Mouse (Mus musculus): ENCODE results near the gene 2900026A02Rik.
A peak's percentile ranks its signal among the peaks of the same experiment; 100 is the strongest.

The 2900026A02Rik gene

GRCm38 (mm10) chr5:113221147-113221865, at the start of gene 2900026A02Rik:
2900026A02Rik (minus strand) TSS chr5:113221236.
- DNase-seq = peak; percentile 87 to 92

DNA sequence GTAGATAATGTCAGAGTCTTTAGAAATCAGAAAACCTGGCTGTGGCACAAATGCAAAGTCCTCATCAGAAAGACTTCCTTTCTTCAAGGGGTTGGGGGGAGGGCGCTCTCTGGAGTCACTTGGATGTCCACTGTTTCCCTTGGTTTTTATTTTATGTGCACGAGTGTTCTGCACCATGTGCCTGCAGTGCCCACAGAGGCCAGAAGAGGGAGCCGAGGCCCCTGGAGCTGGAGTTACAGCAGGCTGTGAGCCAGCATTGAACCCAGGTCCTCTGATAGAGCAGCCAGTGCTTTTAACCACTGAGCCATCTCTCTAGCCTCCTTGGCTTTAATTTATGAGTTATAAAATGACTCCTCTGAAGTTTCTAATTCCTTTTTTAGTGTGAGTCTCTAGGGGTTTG, 49.0 kb upstream of the 2900026A02Rik start:
- no peak for DNase-seq

- DNase-seq = no peak
Measured at GRCm38 (mm10) chr5:113268246-113268645, 47.2 kb upstream of the 2900026A02Rik start.

DNA sequence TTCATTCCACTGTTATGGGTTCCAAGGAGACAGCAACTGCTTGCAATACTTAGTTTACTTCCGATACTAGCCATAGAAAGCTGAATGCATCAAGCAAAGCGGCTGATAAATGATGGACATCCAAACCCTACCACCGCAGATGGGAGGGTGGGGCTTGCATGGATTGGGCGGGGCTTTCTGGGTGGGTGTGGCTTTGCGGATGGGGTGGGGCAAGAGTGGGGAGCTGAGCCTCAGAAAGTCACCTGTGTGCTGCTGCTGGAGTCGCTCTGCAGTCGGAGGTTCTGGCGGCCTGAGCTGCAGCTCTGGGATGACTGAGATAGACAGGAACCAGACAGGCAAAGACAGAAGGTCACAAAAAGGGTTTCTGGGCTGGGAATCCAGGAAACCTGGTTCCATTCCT, 44.6 kb upstream of the 2900026A02Rik start:
- no peak for DNase-seq

DNA sequence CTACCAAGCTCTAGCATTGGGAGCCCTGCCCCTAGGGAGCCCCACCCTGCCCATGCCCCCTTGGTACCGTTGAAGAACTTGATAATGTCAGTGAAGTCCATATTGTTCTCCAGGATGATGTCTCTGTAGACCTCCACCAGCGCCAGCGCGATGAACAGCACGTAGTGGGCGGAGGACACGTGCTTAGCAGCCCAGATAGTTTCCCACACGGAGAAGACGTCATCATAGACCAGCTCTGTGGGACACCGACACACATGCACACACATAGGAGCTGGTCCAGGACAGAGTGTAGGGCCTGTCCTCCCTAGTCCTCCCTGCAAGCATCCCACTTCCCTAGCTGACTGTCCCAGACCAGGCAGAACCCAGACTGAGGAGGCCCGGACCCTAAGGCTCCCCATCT, 29.8 kb upstream of the 2900026A02Rik start:
- DNase-seq = no peak

DNA sequence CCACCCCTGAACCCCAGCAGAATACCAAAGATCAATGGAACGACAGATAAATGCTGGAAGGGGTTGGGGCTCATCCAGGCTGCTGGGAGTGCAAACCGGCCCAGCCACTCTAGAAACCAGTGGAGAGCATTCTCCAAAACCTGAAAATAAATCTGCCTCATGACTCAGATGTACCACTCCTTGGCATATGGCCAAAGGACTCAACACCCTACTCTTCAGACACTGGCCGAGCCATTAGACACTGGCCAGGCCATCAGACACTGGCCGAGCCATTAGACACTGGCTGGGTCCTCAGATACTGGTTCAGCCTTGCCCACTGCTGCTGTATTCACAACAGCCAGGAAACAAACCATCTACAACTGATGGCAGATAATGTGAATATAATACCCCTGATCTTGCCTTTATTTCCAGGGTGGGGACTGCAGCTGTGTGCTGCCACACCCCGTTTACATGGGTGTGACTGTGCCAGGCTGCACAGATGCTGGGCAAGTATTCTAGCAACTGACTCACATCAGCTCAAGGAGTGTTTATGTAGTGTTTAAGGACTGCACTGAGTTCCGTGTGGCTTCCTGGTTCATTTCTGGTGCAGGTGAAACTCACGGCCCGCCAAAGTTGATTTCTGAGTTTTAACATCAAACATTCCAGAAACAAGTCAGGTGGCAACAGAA, 28.4 kb upstream of the 2900026A02Rik start:
- DNase-seq = no peak

- no peak for DNase-seq
Measured at GRCm38 (mm10) chr5:113230196-113230595, 9.2 kb upstream of the 2900026A02Rik start.

DNA sequence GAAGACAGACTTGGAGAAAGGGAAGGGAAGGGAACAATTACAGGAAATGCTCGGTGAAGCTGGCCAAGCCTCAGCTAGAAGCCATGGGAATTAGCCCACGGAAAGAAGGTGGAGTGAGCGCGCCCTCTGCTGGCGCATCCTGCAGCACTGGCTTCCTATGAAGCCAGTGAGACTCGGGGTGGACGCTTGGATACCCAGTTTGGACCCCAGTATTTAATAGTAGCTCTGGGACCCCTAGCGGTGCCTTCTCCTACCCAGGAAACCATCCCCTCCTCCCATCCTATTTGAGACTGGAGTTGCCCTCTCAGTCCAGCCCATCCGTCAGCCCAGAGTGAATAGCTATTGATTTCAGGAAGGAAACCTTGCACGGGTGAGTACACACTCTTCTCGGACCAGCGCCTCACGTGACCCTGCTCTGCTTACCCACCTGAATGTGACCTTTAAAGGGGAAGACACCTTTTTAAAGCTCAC, 5.6 kb upstream of the 2900026A02Rik start, which contains the start of gene Tmem211:
TSS of gene Tmem211 (plus strand) at position 278 of the 471 bp plus-strand sequence.
- DNase-seq = peak; percentile 89 to 93

DNA sequence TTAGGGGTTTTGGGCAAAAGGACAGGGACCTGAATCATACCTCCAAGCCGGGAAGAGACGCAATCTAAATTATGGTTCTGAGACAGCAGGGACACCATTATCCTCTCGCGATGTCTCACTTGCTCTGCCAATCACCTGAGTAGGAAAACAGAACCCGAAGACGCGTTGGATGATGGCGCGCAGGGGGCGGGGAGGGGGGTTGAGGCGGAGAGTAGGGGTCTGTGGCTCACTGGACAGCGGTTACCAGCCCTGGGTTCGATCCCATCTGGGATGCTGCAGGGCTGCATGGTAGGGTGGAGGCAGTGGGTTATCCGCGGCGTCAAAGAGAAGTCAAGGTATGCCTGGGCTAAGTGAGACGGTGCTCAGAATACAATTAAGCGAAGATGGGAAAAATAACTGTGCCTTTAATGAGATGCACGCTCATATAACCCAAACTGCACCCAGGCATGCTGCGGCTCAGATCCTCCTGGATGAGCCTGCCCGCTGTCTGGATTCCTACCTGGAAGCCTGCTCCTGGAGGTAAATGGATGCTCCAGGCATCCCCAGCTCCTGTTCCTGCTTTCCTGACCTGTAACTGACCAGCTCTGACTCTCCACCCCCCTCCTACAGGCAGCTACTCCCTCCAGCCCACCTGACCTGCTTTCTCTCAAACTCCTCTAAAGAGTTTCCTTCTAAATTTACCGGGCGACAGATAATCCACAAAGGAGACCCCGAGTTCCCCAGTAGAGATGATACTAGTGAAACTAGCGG, 4.8 kb upstream of the 2900026A02Rik start:
- no peak for DNase-seq

DNA sequence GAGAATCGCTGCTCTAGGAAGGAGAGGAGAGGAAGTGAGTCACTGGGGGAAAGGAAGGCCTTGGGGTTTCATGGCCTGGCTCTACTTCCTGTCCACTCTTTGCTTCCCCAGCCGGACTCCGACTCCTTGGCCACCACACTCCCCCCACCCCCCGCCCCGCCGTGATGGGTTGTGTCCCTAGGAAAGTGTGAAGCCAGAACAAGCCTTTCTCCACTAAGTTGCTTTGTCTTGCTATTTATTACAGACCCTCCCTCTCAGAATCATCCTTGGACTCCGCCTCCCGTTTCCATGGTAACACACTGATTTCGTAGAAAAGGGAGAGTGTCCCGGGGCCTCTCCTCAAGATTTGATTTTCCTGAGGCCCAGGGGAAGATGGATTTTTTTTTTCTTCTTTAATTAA, 4.2 kb upstream of the 2900026A02Rik start:
- peak; percentile 31 to 56 for DNase-seq

GRCm38 (mm10) chr5:113223888-113224287, 2.9 kb upstream of the 2900026A02Rik start:
- peak in 1 of 2 experiments; percentile 59 for DNase-seq

DNA sequence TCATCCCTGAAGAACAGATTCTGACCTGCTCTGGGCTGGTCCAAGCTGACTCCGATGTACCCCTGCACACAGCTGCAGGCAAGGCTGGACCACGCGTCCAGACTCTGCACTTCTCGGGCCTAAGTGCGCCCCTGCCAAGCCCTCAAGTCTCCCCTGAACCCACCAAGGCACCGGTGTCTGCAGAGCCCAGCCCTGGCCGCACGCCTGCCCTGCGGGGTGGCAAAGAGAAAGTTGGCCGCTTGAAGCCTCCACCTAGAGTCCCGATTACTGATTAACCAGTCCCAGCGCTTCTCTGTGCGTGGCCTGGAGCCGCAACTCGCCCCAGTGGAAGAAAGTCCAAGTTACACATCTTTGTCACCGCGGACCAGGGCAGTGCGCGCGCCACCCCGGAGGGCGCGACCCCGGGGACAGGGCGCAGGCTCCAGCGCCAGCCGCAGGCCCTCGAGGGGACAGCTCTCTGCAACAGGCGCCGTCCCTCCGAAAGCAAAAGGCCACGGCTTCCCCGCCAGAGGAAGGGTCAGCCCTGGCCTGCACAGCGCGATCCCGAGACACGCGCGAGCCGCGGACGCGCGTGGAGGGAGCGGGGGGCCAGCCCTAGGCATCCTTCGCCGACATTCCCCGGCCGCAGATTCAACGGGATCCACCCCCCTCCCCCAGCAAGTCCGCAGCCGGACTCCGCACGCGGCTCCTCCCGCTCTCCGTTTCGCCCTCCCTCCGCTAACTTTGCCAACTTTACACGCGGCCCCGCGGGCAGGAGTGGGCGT, 471 bp downstream of the 2900026A02Rik start:
- DNase-seq = peak; percentile 83 to 91

GRCm38 (mm10) chr5:113219876-113220275, 1.2 kb downstream of the 2900026A02Rik start:
- DNase-seq = peak in 1 of 2 experiments; percentile 67

- DNase-seq = peak; percentile 48 to 78
Measured at GRCm38 (mm10) chr5:113219450-113219849, 1.6 kb downstream of the 2900026A02Rik start.

DNA sequence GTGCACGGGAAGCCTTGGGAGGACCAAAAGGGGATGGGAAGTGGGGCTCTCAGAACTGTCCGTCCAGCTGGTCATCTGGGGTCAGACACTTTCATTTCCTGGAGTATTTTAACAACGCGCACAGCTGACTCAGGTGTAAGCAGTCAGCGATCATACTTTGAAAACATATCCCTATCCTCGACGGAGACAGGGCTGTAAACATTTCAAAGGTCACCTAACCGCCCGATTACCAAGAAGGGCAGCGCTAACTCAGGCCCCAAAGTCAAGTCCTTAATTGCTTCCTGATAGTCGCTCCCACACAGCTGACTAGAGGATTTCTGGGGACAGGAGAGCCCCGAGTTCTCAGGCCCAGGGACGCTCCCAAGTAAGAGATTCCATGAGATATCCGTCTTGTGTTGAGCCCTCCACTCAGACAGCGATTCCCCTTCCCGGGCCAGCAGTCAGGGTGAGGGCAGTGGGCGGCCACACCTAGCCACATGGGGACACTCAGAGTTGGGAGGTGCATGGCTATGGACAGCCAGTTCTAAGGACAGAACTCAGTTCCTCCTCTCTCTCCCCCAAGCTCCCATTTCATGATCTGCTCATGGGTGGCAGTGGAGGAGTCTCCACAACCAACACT, 2.3 kb downstream of the 2900026A02Rik start:
- DNase-seq = no peak

DNA sequence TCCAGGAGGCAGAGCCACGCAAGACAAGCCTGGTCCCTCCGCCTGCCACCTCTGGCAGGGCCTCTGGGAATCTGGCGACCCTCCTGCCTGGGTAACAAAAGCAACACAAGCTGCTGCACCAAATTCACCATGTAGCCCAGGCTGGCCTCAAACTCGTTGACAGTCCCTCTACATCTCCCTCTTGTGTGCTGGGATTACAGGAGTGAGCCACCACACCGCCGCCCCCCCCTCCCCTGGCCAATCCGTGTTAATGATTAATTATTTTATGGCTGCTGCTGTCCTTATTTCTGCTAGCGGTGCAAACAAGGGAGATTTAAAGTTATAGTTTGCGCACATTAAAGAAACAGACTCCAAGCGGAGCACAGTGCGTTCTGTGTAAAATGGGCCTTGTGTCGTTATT, 4.0 kb downstream of the 2900026A02Rik start:
- DNase-seq = peak; percentile 64 to 72

DNA sequence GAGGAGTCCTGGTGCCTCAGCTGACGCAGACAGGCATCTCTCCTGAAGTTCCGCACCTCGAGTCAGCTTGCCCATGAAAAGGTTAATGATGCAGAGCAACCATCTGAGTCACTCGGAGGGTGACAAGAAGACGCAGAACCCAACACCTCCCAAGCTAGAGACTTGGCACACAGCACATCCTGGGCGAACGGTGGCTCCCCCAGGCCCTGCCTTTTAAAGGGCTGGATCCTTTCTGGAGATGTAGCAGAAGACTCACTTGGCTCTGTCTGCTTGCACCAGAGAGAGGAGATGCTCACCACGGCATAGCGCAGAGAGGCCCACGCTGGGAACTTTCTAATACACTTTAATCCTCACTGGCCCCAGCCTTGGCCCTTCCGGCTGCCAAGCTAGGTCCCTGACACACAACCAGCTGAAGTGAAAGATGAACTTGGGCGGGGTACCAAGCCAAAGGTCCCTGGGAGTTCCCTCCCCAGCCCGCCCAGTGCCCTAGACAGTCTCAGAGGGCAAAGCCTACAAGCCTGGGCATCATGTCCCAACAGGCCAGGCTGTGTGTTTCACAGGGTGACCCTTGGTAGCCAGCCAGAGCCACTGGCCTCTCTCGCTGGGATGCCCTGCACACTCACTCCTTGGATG, 4.6 kb downstream of the 2900026A02Rik start:
- DNase-seq = peak; percentile 80 to 93

GRCm38 (mm10) chr5:113215610-113216011, 5.4 kb downstream of the 2900026A02Rik start:
- peak in 1 of 2 experiments; percentile 69 for DNase-seq

DNA sequence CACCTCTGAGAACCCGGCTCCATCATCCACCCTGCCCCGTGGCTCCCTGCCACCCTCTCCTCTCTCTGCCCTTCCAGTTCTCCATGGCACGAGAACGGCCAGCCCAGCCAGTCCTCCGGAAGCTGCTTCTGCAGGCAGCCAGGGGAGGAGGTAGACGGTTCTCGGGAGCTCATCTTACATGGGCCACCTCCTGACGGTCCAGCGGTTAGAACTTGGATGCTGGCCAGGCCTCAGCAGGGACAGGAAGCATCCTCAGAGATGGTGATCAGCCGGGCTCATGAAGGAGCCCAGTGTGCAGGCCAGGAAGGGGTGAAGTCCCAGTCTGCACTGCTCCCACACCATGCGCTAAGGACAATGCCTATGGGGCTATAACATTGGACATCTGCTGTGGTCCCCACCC, 6.6 kb downstream of the 2900026A02Rik start:
- peak; percentile 80 to 91 for DNase-seq

GRCm38 (mm10) chr5:113214041-113214440, 7.0 kb downstream of the 2900026A02Rik start:
- DNase-seq = peak in 1 of 2 experiments; percentile 51

DNA sequence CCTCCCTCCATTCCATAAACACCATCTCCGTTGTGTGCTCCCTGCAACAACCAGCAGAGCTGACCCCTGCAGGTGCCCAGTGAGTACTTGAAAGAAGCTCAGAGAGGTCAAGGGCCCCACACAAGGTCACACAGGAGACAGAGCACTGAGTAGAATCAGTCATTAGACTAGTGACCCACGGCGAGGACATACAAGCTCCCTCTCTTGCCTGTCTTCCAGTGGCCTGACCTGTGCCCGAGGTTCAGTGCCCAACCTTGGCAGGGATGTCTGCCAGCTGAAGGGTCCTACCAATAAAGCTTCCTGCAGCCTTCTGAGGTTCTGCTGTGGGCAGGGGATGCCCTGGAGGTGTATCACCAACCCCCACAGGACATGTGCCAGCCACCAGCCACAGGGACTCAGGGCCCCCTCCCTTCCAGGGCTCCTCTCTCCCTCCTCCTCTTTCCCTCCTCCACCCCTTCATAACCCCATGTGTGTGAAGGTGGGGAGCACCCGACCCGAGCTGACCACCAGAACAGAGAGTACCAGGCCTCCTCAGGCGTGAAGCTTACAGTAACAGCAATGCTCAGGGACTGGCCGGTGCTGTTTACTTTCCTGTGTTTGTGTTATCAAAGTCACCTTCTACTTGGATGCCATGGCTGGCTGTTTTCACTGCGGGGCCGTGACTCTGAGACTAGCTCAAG, 8.7 kb downstream of the 2900026A02Rik start:
- peak; percentile 47 to 83 for DNase-seq
